Mouse (Mus musculus) CH12.LX (cell line): ENCODE measurements at regions not wholly inside any gene's neighbourhood (a gene's known extent, or its start where the extent isn't known, plus 50 kb on each side); places are given as distances from the start of the nearest gene placed in this dataset.

Source experiments
- CTCF ChIP-seq, 2 experiments: IDR thresholded peaks in 1 of 2; conservative IDR thresholded peaks in 1 of 2; 2 replicates each; pipeline ENCODE4 v1.5.1; 2011 to 2012; ENCODE audit warnings: low read depth in 2 of 2, low read length in 2 of 2, improper control_type of control experiment in 1 of 2, inconsistent platforms in 1 of 2, mild to moderate bottlenecking in 1 of 2, moderate library complexity in 1 of 2
- MAFK ChIP-seq: IDR thresholded peaks from 2 replicates; pipeline ENCODE4 v1.6.1; 2011; ENCODE audit warnings: low read length, improper control_type of control experiment; ENCODE audit not compliant: insufficient replicate concordance
- MYC ChIP-seq: IDR thresholded peaks from 2 replicates; pipeline ENCODE4 v1.6.1; 2011; ENCODE audit warnings: low read depth, mild to moderate bottlenecking, improper control_type of control experiment, low read length
- USF1 ChIP-seq: IDR thresholded peaks from 2 replicates; pipeline ENCODE4 v1.6.1; 2014; ENCODE audit warnings: low read depth, mild to moderate bottlenecking, inconsistent platforms, low read length, improper control_type of control experiment
- ZC3H11A ChIP-seq: IDR thresholded peaks from 2 replicates; pipeline ENCODE4 v1.6.1; 2012; ENCODE audit warnings: low read depth, mild to moderate bottlenecking, inconsistent platforms, low read length, improper control_type of control experiment

DNA sequence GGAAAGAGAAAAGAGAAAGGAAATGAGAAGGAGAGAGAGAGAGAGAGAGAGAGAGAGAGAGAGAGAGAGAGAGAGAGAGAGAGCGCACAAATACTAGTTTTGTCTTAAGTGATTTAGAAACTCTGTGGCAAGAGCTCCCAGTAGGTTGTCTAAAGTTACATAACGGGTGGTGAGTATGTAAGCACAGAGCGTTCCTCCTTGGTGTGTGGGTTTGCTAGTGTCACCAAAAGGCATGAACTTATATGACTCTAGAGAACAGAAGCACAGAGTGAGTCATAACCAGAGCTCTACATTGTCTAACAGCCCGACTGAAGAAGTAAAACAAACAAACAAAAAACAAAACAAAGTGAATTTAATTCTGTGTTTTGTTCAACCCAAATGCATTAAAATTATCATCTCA lies 177.9 kb upstream of the Tmem45b start:
- TF ChIP-seq ZC3H11A: no peak
- no peak for TF ChIP-seq CTCF (conservative IDR thresholded peaks at IDR 0.05 in 1 of 2, IDR thresholded peaks at IDR 0.05 in 1 of 2; ENCODE audit: low read depth in 2 of 2, low read length in 2 of 2)
- no peak for TF ChIP-seq MAFK
- TF ChIP-seq USF1: no peak
- no peak for TF ChIP-seq MYC
